Mouse (Mus musculus) C2C12 (cell line): ENCODE measurements at regions not wholly inside any gene's neighbourhood (a gene's known extent, or its start where the extent isn't known, plus 50 kb on each side); places are given as distances from the start of the nearest gene placed in this dataset.

ENCODE experiments used
- H3K27me3 ChIP-seq: one replicate; pipeline ENCODE4 v1.6.1; 2011; ENCODE audit not compliant: control insufficient read depth, insufficient read depth, insufficient read length
- H3K36me3 ChIP-seq: one replicate; pipeline ENCODE4 v1.6.1; 2011; ENCODE audit not compliant: control insufficient read depth, insufficient read depth
- H3K4me3 ChIP-seq: one replicate; pipeline ENCODE4 v1.5.1; 2011; ENCODE audit warnings: mild to moderate bottlenecking, control low read depth; ENCODE audit not compliant: poor library complexity, insufficient read depth, severe bottlenecking
- H3K79me2 ChIP-seq: one replicate; pipeline ENCODE4 v1.6.1; 2011; ENCODE audit not compliant: control insufficient read depth, insufficient read depth
- H3K79me3 ChIP-seq: one replicate; pipeline ENCODE4 v1.6.1; 2011; ENCODE audit warnings: low read depth, control low read depth
- H3ac ChIP-seq: one replicate; pipeline ENCODE3; 2011; ENCODE audit warnings: low read depth; ENCODE audit not compliant: control insufficient read depth, insufficient read length
- CEBPB ChIP-seq: IDR thresholded peaks from one replicate; pipeline ENCODE4 v1.6.1; 2011; ENCODE audit warnings: low read depth, mild to moderate bottlenecking, control low read depth, moderate library complexity
- CTCF ChIP-seq: IDR thresholded peaks from one replicate; pipeline ENCODE4 v1.5.1; 2011; ENCODE audit not compliant: control insufficient read depth, insufficient read depth, insufficient read length
- FOSL1 ChIP-seq: IDR thresholded peaks from one replicate; pipeline ENCODE4 v1.8.0; 2011; ENCODE audit warnings: mild to moderate bottlenecking, low read length; ENCODE audit not compliant: poor library complexity, insufficient read depth, severe bottlenecking
- MAX ChIP-seq: IDR thresholded peaks from one replicate; pipeline ENCODE4 v1.6.1; 2011; ENCODE audit warnings: mild to moderate bottlenecking, control low read depth
- MYOD1 ChIP-seq: IDR thresholded peaks from one replicate; pipeline ENCODE4 v1.6.1; 2011; ENCODE audit warnings: low read depth; ENCODE audit not compliant: control insufficient read depth, insufficient read length
- MYOG ChIP-seq: IDR thresholded peaks from one replicate; pipeline ENCODE4 v1.6.1; 2011; ENCODE audit not compliant: control insufficient read depth, insufficient read length; ENCODE audit errors: extremely low read depth
- USF1 ChIP-seq: IDR thresholded peaks from one replicate; pipeline ENCODE4 v1.6.1; 2011; ENCODE audit warnings: low read depth, mild to moderate bottlenecking, control low read depth, moderate library complexity

DNA sequence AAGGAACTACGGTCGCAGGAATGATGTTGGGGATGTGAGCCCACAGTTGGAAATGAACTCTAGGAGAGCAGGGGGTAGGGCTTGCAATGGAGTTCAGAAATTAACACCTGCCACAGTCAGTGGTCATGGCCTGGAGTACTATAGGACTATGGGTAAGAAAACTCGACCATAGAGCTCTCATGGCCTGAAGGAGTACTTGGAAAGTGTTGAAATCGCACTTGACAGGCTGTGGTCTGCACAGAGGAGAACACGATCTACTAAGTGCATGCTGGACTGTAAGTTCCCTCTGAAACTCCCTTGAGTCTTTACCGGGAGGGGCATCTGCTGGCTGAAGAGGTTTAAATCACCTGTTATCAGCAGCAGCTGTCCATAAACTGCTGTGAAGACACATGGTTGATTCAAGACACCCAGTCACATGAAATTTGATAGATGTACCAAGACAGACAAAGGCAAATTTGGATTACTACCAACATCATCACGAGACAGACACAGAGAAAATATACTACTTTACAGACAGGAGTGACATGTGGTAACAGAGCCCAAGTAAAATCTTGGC lies 430.6 kb downstream of the Irx1 start:
- TF ChIP-seq USF1: no peak
- TF ChIP-seq CEBPB: no peak
- no peak for TF ChIP-seq CTCF
- TF ChIP-seq MAX: no peak
- TF ChIP-seq MYOG: no peak
- no peak overlapping the region for H3K4me3 ChIP-seq
- no peaks in the 10 kb centered on the region for H3K79me3 ChIP-seq
- no peaks in the 10 kb centered on the region for H3K79me2 ChIP-seq
- no peak overlapping the region for H3ac ChIP-seq
- no peaks in the 10 kb centered on the region for H3K36me3 ChIP-seq
- no peaks in the 10 kb centered on the region for H3K27me3 ChIP-seq

DNA sequence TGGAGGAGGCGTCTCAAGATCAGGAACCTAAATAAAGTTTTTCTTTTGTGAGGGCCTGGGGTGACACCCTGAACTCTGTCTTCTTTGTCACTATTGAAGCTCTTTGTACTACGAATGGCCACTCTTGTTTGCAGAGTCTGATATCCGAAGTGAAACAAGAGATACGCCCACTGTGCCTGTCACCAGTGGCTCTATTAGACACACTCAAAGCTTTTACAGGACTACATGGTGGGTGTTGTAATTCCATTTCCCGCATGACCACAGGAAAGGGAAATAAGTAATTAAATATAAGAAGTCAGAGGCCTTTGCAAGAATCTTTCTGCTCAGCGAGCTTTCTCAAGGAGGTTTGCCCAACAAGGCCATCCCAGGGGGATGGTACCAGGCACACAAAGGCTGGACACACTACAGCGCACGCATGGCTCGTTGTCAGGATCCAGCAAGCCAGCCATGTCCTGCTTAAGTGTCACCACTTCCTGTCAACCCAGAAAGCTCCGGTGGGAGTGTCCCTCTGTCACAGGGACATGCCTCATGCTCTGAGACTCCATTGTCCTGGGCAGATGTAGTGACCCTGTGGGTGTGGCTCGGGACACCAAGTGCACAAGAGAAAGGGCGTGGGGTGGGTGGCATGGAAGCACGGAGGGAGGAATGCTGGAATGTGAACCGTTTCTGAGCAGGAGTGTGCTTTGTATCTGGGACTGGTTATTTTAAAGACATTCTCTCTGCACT lies 434.0 kb downstream of the Irx1 start:
- no peak overlapping the region for H3K4me3 ChIP-seq
- H3ac ChIP-seq: no peak overlapping the region
- no peaks in the 10 kb centered on the region for H3K79me2 ChIP-seq
- no peaks in the 10 kb centered on the region for H3K79me3 ChIP-seq
- no peaks in the 10 kb centered on the region for H3K27me3 ChIP-seq
- H3K36me3 ChIP-seq: no peaks in the 10 kb centered on the region
- no peak for TF ChIP-seq CEBPB
- TF ChIP-seq MAX: no peak
- TF ChIP-seq MYOG: no peak
- TF ChIP-seq FOSL1: no peak
- TF ChIP-seq CTCF: no peak
- no peak for TF ChIP-seq MYOD1
- TF ChIP-seq USF1: no peak

DNA sequence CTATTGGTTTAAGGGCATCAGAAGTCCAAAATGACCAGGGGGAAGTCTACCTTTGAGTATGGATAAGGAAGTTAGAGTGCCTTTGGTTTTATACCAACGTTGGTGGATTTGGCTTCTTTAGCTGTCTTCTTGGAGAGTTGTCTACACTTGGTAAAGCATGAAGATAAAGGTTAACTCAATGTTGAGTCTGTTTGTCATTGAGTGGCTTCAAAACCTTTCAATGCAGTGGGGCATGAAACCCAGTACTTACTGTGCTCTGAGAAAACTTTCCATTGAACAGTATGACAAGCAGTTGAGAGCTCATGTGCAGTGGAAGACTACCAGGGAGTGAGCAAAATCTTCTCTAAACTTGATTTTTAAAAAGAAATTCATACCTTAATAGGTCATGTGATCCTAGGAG lies 445.7 kb downstream of the Irx1 start:
- TF ChIP-seq CEBPB: no peak
- TF ChIP-seq MYOD1: no peak
- TF ChIP-seq USF1: no peak
- no peak for TF ChIP-seq MYOG
- no peak for TF ChIP-seq CTCF
- no peak for TF ChIP-seq FOSL1
- TF ChIP-seq MAX: no peak
- Histone ChIP-seq H3K27me3 (no peaks in the 10 kb centered on the region), H3ac (no peak overlapping the region), H3K36me3 (no peaks in the 10 kb centered on the region), H3K4me3 (no peak overlapping the region), H3K79me3 (no peaks in the 10 kb centered on the region), H3K79me2 (no peaks in the 10 kb centered on the region)

DNA sequence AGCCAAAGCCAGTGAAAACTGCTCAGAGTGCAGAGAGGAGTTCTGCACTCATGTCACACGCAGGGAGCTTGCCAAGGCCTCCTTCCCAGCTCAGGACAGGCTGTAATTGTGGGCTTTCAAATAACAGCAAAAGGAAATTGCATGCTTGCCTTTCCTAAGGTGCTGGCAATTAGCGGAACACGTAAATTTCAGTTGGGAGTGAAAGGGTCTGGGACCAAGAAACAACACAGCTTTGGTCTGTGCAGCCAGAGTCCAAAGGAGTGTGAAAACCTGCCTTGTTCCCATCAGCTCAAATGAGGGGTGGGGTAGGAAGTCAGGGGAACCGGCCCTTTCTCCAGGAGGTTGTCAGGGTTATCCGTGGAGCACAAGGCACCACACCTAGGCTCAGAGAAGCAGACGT lies 450.3 kb downstream of the Irx1 start:
- Histone ChIP-seq H3K79me2 (no peaks in the 10 kb centered on the region), H3K79me3 (no peaks in the 10 kb centered on the region), H3K27me3 (no peaks in the 10 kb centered on the region), H3K4me3 (no peak overlapping the region), H3ac (no peak overlapping the region), H3K36me3 (no peaks in the 10 kb centered on the region)
- TF ChIP-seq CTCF: no peak

DNA sequence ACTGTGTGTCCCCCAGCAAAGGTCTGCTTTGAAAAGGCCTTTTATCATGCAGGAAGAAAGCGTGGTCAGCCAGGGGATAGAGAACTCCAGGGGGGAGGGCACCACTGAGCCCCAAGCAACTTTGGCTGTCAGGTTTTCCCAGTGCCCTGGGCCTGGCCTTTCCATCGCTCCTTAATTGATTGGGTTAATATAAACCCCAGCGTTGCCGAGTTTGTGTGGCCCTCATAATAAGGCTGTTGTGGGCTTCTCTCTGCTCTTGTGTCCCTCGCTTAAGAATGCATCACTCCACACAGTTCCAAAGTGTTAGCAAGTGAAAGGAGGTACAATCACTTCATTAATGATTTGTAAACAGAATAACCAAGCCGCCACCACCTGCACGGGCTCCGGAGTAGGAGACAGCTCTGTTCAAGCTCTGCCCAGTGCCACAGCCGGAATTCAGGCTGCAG lies 455.5 kb downstream of the Irx1 start:
- TF ChIP-seq FOSL1 (no peak), CEBPB (no peak), MYOD1 (no peak), USF1 (no peak), MYOG (no peak), MAX (no peak), CTCF (no peak)
- Histone ChIP-seq H3K36me3 (no peaks in the 10 kb centered on the region), H3K79me3 (no peaks in the 10 kb centered on the region), H3K4me3 (no peak overlapping the region), H3K79me2 (no peaks in the 10 kb centered on the region), H3K27me3 (no peaks in the 10 kb centered on the region), H3ac (no peak overlapping the region)

DNA sequence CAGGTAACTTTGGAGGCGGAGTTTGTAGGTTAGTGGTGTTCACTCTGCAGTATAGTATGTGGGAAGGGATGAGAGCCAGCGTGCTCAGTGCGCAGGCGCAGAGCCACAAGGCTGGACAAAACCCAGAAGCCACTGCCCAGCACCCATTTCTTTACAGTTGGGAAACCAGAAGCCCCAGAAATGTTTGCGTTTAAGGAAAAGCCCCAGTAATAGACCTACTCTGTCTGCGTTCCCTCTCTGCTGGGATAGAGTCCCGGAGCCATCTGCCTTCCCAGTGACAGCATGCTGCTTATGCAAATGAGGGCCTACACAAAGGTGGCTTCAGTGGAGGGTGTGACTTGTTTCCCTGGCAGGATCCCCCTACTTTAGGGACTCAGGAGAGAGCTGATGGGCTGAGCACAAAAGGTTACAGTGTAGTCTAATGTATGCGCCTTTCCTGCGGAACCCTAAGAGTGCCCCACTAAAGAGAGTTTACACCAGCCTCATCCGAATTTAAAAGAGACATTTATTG lies 456.0 kb downstream of the Irx1 start:
- H3K36me3 ChIP-seq: no peaks in the 10 kb centered on the region
- TF ChIP-seq MYOD1 (no peak), CEBPB (no peak), CTCF (no peak)
- no peaks in the 10 kb centered on the region for H3K27me3 ChIP-seq
- H3K4me3 ChIP-seq: no peak overlapping the region
- H3ac ChIP-seq: no peak overlapping the region
- no peaks in the 10 kb centered on the region for H3K79me3 ChIP-seq
- no peaks in the 10 kb centered on the region for H3K79me2 ChIP-seq
